In the genomic region with DNA sequence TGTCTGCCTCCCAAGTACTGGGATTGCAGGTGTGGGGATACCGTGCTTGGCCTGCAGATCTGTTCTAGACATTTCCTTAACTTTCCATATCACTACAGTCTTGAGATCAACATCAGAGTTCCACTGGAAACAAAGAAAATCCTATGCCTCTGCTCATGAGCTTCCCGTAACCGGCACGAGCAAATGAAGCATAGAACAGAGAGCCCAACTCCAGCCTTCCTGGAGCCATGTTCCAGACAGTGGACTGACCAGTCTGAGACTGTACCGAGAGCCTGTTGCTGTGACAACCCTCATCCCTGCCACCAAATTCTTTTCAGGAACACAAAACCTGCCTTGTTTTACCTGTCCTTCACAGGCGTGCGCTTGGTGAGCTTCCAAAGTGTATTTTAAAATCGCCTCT, we compare ENCODE assay signal across 10 mouse cellular contexts. TPM values are rescaled to one million over a fixed set of nuclear protein-coding genes. Genes with fewer than 3 reads are reported as not detected.
DNase-seq lines count a peak whose midpoint lies in the region; ATAC-seq and TF ChIP-seq lines count a peak whose summit lies in the region.
"Had no signal": no experiment of that assay in that cellular context is flagged by ENCODE, and none has a peak within 500 bp of the region (broad histone marks: within the 10 kb centered on the region; RNA-seq: fewer than 3 reads in every experiment).

No protein-coding gene starts in this region.

- no peak for ATAC-seq in hindbrain, embryonic 12.5 days (ENCODE audit: low FRiP score)
- ATAC-seq in hindbrain, embryonic 11.5 days (ENCODE audit: low FRiP score): no peak
- no peak for ATAC-seq in lung, embryonic 15.5 days (ENCODE audit: borderline replicate concordance, extremely low read depth, low FRiP score, low TSS enrichment)
- no peak for ATAC-seq in forebrain, postnatal 0 days
- no peak for ATAC-seq in neural tube, embryonic 14.5 days (ENCODE audit: low read depth)

- H3K27ac ChIP-seq in hindbrain, embryonic 12.5 days: peak overlapping the region; percentile 64; the same call in 1 of the 2 replicates
- no peak overlapping the region for H3K27ac ChIP-seq in hindbrain, embryonic 11.5 days (ENCODE audit: low read depth, low read length)
- peak overlapping the region; percentile 90 for H3K27ac ChIP-seq in lung, embryonic 15.5 days
- 0 out of 2 replicates have a peak overlapping the region, but pooled peaks have one; percentile 0 for H3K27ac ChIP-seq in forebrain, postnatal 0 days (ENCODE audit: low read depth, low read length)
- peak overlapping the region; percentile 62; the same call in 1 of the 2 replicates for H3K27ac ChIP-seq in neural tube, embryonic 14.5 days (ENCODE audit: low read depth, low read length)
- H3K27ac ChIP-seq: heart, embryonic 10.5 days had no signal

- no peak for TF ChIP-seq CTCF in forebrain, postnatal 0 days (IDR thresholded peaks at IDR 0.05; ENCODE audit: low read depth)

- 0 out of 2 replicates have a peak, but pooled peaks cover 3% of the 10 kb centered on the region for H3K36me3 ChIP-seq in hindbrain, embryonic 12.5 days
- no peaks in the 10 kb centered on the region for H3K36me3 ChIP-seq in hindbrain, embryonic 11.5 days (ENCODE audit: control insufficient read depth, insufficient read depth, low read length)
- no peaks in the 10 kb centered on the region for H3K36me3 ChIP-seq in lung, embryonic 15.5 days
- no peaks in the 10 kb centered on the region; the same call in 1 of the 2 replicates for H3K36me3 ChIP-seq in forebrain, postnatal 0 days (ENCODE audit: insufficient read depth)
- no peaks in the 10 kb centered on the region for H3K36me3 ChIP-seq in neural tube, embryonic 14.5 days (ENCODE audit: control insufficient read depth, insufficient read depth, low read length)
- H3K36me3 ChIP-seq: heart, embryonic 10.5 days had no signal

- no peaks in the 10 kb centered on the region for H3K27me3 ChIP-seq in hindbrain, embryonic 12.5 days
- 0 out of 2 replicates have a peak, but pooled peaks cover 2% of the 10 kb centered on the region for H3K27me3 ChIP-seq in hindbrain, embryonic 11.5 days (ENCODE audit: control insufficient read depth, insufficient read depth, low read length)
- no peaks in the 10 kb centered on the region for H3K27me3 ChIP-seq in lung, embryonic 15.5 days
- no peaks in the 10 kb centered on the region for H3K27me3 ChIP-seq in forebrain, postnatal 0 days (ENCODE audit: insufficient read depth, low read length)
- no peaks in the 10 kb centered on the region for H3K27me3 ChIP-seq in neural tube, embryonic 14.5 days (ENCODE audit: control insufficient read depth, insufficient read depth, low read length)

- H3K4me2 ChIP-seq in hindbrain, embryonic 12.5 days (replicated peaks): 0 out of 2 replicates have a peak overlapping the region, but pooled peaks have one; percentile 13
- H3K4me2 ChIP-seq in hindbrain, embryonic 11.5 days (replicated peaks; ENCODE audit: low read depth, low read length): no peak overlapping the region
- H3K4me2 ChIP-seq in lung, embryonic 15.5 days: peak overlapping the region; percentile 26
- H3K4me2 ChIP-seq in forebrain, postnatal 0 days (ENCODE audit: low read depth): no peak overlapping the region
- no peak overlapping the region for H3K4me2 ChIP-seq in neural tube, embryonic 14.5 days (ENCODE audit: low read depth, low read length)

- no peaks in the 10 kb centered on the region for H3K9me3 ChIP-seq in hindbrain, embryonic 12.5 days (replicated peaks)
- H3K9me3 ChIP-seq in hindbrain, embryonic 11.5 days (ENCODE audit: control insufficient read depth, low read length): no peaks in the 10 kb centered on the region
- H3K9me3 ChIP-seq in lung, embryonic 15.5 days: no peaks in the 10 kb centered on the region
- H3K9me3 ChIP-seq in forebrain, postnatal 0 days (ENCODE audit: low read length): no peaks in the 10 kb centered on the region
- H3K9me3 ChIP-seq in neural tube, embryonic 14.5 days (ENCODE audit: control insufficient read depth, low read length): no peaks in the 10 kb centered on the region
- H3K9me3 ChIP-seq: heart, embryonic 10.5 days had no signal

- H3K4me1 ChIP-seq in hindbrain, embryonic 12.5 days: peaks cover 38% of the 10 kb centered on the region
- H3K4me1 ChIP-seq in hindbrain, embryonic 11.5 days (replicated peaks; ENCODE audit: control insufficient read depth, insufficient read depth, low read length): no peaks in the 10 kb centered on the region
- H3K4me1 ChIP-seq in lung, embryonic 15.5 days: peaks cover 55% of the 10 kb centered on the region
- peaks cover 8% of the 10 kb centered on the region; the same call in 1 of the 2 replicates for H3K4me1 ChIP-seq in forebrain, postnatal 0 days (ENCODE audit: insufficient read depth)
- peaks cover 21% of the 10 kb centered on the region; the same call in 1 of the 2 replicates for H3K4me1 ChIP-seq in neural tube, embryonic 14.5 days (ENCODE audit: control insufficient read depth, insufficient read depth, low read length)

- no peak overlapping the region for H3K4me3 ChIP-seq in hindbrain, embryonic 12.5 days
- H3K4me3 ChIP-seq in hindbrain, embryonic 11.5 days (ENCODE audit: low read depth, low read length): no peak overlapping the region
- no peak overlapping the region for H3K4me3 ChIP-seq in lung, embryonic 15.5 days
- no peak overlapping the region for H3K4me3 ChIP-seq in forebrain, postnatal 0 days (ENCODE audit: low read depth, low read length)
- no peak overlapping the region for H3K4me3 ChIP-seq in neural tube, embryonic 14.5 days (ENCODE audit: low read depth, low read length)
- H3K4me3 ChIP-seq: heart, embryonic 10.5 days had no signal

- DNase-seq in hindbrain, embryonic 11.5 days (ENCODE audit: low spot score): no peak
- DNase-seq in lung, postnatal 25 days (ENCODE audit: low spot score): no peak
- DNase-seq in forebrain, postnatal 0 days: no peak
- DNase-seq in spleen, postnatal 4 days (ENCODE audit: low spot score in 2 of 2): no peak
- no peak for DNase-seq in heart, adult 8-10 months (ENCODE audit: low spot score)
- DNase-seq: cerebellum, adult 9-11 months had no signal

- 78% methylated on average over 8 of the region's 8 CpGs for WGBS in hindbrain, embryonic 12.5 days
- 92% methylated on average over 8 of the region's 8 CpGs for WGBS in hindbrain, embryonic 11.5 days
- WGBS in lung, embryonic 15.5 days: 64% methylated on average over 8 of the region's 8 CpGs
- 55% methylated on average over 8 of the region's 8 CpGs for WGBS in forebrain, postnatal 0 days
- WGBS in neural tube, embryonic 14.5 days: 81% methylated on average over 8 of the region's 8 CpGs

- no peak overlapping the region for H3K9ac ChIP-seq in hindbrain, embryonic 12.5 days
- no peak overlapping the region for H3K9ac ChIP-seq in hindbrain, embryonic 11.5 days (ENCODE audit: low read depth, low read length)
- H3K9ac ChIP-seq in lung, embryonic 15.5 days: no peak overlapping the region
- H3K9ac ChIP-seq in forebrain, postnatal 0 days: no peak overlapping the region
- H3K9ac ChIP-seq in neural tube, embryonic 14.5 days (replicated peaks; ENCODE audit: low read depth, low read length): no peak overlapping the region

RNA-seq across cellular contexts. Expression of a gene that starts 15.3 kb away (rescaled TPM):
- 35.0 and 35.9 TPM in 2 replicates for polyA plus RNA-seq in hindbrain, embryonic 12.5 days (2016; fragmentation: Nextera tagmentation; extraction: Ambion mirVana)
- polyA plus RNA-seq in hindbrain, embryonic 11.5 days (2014; fragmentation: Nextera tagmentation; extraction: Ambion mirVana): 24.7 and 25.1 TPM in 2 replicates
- 21.0 and 21.2 TPM in 2 replicates for polyA plus RNA-seq in lung, embryonic 15.5 days (2015; fragmentation: Nextera tagmentation; extraction: Ambion mirVana)
- 11.8 and 16.8 TPM in 2 replicates for total RNA-seq in forebrain, postnatal 0 days (2014; rRNA removed)
- 25.6 and 37.2 TPM in 2 replicates for polyA plus RNA-seq in forebrain, postnatal 0 days (2015; fragmentation: Nextera tagmentation; extraction: Ambion mirVana)
- 35.7 and 44.3 TPM in 2 replicates for polyA plus RNA-seq in neural tube, embryonic 14.5 days (2014; fragmentation: Nextera tagmentation; extraction: Ambion mirVana)
- total RNA-seq in heart, adult 8-10 months (2022): 10 to 100 TPM in 1 of 4 experiments, 1 to 10 TPM in 3; 7.2 to 11.1 (median 9.0) TPM

Comparison
In these comparisons a context has a peak if more than half of its experiments do, and no peak if none do; other contexts are left out.
1. H3K4me2 ChIP-seq: peak in hindbrain, embryonic 12.5 days (single experiment) and lung, embryonic 15.5 days (single experiment); none in hindbrain, embryonic 11.5 days (single experiment), forebrain, postnatal 0 days (single experiment) and neural tube, embryonic 14.5 days (single experiment).